Mouse (Mus musculus) liver, embryonic 16.5 days (tissue): ENCODE data around the gene Hoxc12. TPM values are rescaled to one million over a fixed set of nuclear protein-coding genes. Genes with fewer than 3 reads are reported as not detected.

Experiments used
- ATAC-seq: fragments of 200-750 bp; cut with Nextera tagmentation; 2 replicates; pipeline ENCODE4 v1.8.0; 2017; ENCODE audit warnings: low read depth, mild to moderate bottlenecking, moderate number of reproducible peaks, moderate library complexity
- H3K27ac ChIP-seq: fragments of 300-500 bp; sonication (generic); 2 replicates; pipeline ENCODE4 v1.5.1; 2014; ENCODE audit warnings: mild to moderate bottlenecking, low read length
- H3K27me3 ChIP-seq: fragments of 300-500 bp; sonication (generic); 2 replicates; pipeline ENCODE4 v1.6.1; 2014; ENCODE audit warnings: low read depth, low read length, mixed read lengths; ENCODE audit not compliant: control insufficient read depth, insufficient read depth
- H3K36me3 ChIP-seq: fragments of 300-500 bp; sonication (generic); 2 replicates; pipeline ENCODE4 v1.6.1; 2014; ENCODE audit warnings: mild to moderate bottlenecking; ENCODE audit not compliant: control insufficient read depth, insufficient read depth
- H3K4me1 ChIP-seq: fragments of 300-500 bp; sonication (generic); 2 replicates; pipeline ENCODE4 v1.6.1; 2014; ENCODE audit warnings: low read depth, low read length, mixed read lengths; ENCODE audit not compliant: control insufficient read depth
- H3K4me2 ChIP-seq: fragments of 300-500 bp; sonication (generic); 2 replicates; pipeline ENCODE4 v1.6.1; 2014; ENCODE audit warnings: low read depth, low read length, mixed read lengths
- H3K4me3 ChIP-seq: fragments of 300-500 bp; sonication (generic); 2 replicates; pipeline ENCODE4 v1.5.1; 2014; ENCODE audit warnings: low read depth, mild to moderate bottlenecking, low read length
- H3K9ac ChIP-seq: fragments of 300-500 bp; sonication (generic); 2 replicates; pipeline ENCODE4 v1.6.1; 2014; ENCODE audit warnings: low read depth, low read length
- H3K9me3 ChIP-seq: fragments of 300-500 bp; sonication (generic); replicated peaks from 2 replicates; pipeline ENCODE4 v1.6.1; 2016; ENCODE audit warnings: low read length; ENCODE audit not compliant: control insufficient read depth
- WGBS: fragments of 180-500 bp; shearing (Covaris S2); extraction: QIAGEN DNeasy Blood & Tissue Kit; methylation state at CpG from one replicate; pipeline ENCODE4 v1.1.7; 2014; ENCODE audit not compliant: insufficient replicate concordance; 5-methylcytosine and 5-hydroxymethylcytosine counted together
- polyA plus RNA-seq: library from polyadenylated mRNA; unstranded; fragments of >200 nt; fragmentation: Nextera tagmentation; extraction: Ambion mirVana; gene quantifications from 2 replicates; pipeline ENCODE4 v1.2.1, GENCODE M21; 2015

The Hoxc12 gene
- polyA plus RNA-seq, 1 experiment from 2014 or later: not detected

DNA sequence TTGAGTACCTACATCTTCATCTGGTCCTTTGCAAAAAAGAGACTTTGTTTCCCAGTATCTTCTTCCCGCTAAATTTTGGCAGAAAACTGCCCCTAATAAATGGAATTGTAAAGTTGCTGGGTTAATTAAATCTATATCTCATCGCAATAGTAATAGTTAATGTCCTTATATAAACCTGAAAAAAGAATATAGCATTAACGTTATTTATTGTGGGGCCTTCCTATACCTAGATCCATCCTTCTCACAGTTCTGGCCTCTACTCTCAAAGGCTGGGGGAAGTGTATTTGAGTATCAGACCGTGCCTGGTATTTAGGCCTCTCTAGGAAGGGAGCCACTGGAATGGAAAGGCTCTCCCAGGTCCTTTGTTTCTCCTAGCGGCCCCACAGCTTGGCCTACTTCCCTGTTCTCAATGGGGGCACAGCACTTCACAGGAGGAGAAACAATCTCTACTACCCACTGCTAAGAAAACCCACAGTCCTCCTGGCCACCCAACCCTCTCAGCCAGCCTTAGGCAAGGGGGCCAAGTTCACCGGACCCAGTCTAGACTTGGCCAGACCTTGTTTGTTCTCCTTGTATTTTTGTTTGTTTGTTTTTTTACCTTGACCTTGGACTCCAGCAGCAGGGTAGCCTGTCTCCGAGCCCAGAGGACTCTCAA is 17.8 kb upstream of the Hoxc12 start:
- no peaks in the 10 kb centered on the region; the same call in 1 of the 2 replicates for H3K4me1 ChIP-seq
- no peak overlapping the region for H3K4me3 ChIP-seq
- WGBS: 5% methylated on average over 7 of the region's 7 CpGs
- ATAC-seq: no peak
- no peaks in the 10 kb centered on the region for H3K36me3 ChIP-seq
- H3K27ac ChIP-seq: no peak overlapping the region
- H3K4me2 ChIP-seq: no peak overlapping the region
- no peaks in the 10 kb centered on the region for H3K9me3 ChIP-seq
- H3K27me3 ChIP-seq: peaks cover 91% of the 10 kb centered on the region
- no peak overlapping the region for H3K9ac ChIP-seq

DNA sequence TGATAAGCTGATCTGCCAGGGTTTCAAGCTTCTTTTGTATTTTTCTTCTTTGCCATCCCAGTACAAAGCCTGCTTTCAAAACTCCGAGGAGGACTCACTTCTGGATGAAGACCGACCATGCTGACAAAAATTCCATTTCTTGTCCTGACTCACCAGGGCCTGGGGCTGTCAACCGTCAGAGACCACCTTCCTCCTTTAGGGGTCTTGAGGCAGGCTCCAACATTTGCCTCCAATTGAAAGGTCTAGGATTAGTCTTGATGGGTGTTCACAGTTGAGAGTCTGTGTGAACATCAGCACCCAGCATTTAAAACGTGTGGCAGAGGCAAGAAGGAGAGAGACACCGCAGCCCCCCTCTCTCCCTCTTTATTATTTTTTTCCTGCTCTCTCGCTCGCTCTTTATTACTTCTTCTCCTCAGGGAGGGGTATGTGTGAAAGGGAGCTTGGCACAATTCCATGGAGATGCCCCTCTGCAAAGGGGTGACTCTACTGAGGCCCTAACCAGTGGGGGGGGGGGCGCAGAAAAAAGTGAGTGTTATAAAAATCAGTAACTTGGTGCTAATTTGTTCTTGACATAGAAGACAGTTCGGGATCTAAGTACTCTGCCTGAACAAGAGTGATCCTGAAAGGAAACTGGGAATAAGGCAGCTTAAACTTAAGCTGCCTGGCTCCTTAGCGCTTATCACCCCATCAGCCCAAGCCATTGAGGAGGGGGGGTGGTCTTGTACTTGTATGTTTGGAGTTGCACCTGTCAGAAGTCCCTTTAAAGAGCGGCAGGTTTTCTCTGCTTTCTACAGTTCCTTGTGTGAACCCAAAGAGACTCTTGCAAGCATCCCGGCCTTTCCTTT is 17.0 kb upstream of the Hoxc12 start:
- H3K9me3 ChIP-seq: no peaks in the 10 kb centered on the region
- H3K4me1 ChIP-seq: no peaks in the 10 kb centered on the region; the same call in 1 of the 2 replicates
- H3K27me3 ChIP-seq: peaks cover 93% of the 10 kb centered on the region
- H3K9ac ChIP-seq: no peak overlapping the region
- no peak overlapping the region for H3K4me3 ChIP-seq
- H3K27ac ChIP-seq: no peak overlapping the region
- WGBS: 4% methylated on average over 12 of the region's 12 CpGs
- ATAC-seq: no peak
- no peak overlapping the region for H3K4me2 ChIP-seq
- no peaks in the 10 kb centered on the region for H3K36me3 ChIP-seq

DNA sequence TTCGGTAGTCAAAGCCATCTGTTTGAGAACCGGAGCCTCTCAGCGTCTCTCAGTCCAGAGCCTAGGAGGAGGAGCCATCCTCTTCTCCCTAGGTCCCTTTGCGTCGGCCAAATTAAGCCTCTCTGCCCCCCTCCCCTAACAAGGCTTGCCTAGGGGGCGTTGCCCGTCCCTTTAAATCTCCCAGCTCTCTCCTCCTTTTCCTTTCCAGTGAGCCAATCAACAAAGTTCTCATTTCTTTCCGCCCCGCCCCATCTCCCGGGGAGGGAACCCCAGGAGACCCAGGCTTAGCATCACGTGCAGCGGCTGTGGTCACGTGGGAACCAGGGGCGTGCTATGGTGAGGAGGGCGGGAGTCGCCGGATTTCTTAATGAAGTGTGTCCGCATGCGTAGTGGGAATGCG is 15.9 kb upstream of the Hoxc12 start:
- WGBS: 2% methylated on average over 19 of the region's 20 CpGs
- no peak overlapping the region for H3K4me3 ChIP-seq
- no peak overlapping the region for H3K9ac ChIP-seq
- no peaks in the 10 kb centered on the region for H3K9me3 ChIP-seq
- no peak overlapping the region for H3K27ac ChIP-seq
- no peaks in the 10 kb centered on the region; the same call in 1 of the 2 replicates for H3K4me1 ChIP-seq
- no peaks in the 10 kb centered on the region for H3K36me3 ChIP-seq
- no peak overlapping the region for H3K4me2 ChIP-seq
- no peak for ATAC-seq
- H3K27me3 ChIP-seq: peaks cover 92% of the 10 kb centered on the region

DNA sequence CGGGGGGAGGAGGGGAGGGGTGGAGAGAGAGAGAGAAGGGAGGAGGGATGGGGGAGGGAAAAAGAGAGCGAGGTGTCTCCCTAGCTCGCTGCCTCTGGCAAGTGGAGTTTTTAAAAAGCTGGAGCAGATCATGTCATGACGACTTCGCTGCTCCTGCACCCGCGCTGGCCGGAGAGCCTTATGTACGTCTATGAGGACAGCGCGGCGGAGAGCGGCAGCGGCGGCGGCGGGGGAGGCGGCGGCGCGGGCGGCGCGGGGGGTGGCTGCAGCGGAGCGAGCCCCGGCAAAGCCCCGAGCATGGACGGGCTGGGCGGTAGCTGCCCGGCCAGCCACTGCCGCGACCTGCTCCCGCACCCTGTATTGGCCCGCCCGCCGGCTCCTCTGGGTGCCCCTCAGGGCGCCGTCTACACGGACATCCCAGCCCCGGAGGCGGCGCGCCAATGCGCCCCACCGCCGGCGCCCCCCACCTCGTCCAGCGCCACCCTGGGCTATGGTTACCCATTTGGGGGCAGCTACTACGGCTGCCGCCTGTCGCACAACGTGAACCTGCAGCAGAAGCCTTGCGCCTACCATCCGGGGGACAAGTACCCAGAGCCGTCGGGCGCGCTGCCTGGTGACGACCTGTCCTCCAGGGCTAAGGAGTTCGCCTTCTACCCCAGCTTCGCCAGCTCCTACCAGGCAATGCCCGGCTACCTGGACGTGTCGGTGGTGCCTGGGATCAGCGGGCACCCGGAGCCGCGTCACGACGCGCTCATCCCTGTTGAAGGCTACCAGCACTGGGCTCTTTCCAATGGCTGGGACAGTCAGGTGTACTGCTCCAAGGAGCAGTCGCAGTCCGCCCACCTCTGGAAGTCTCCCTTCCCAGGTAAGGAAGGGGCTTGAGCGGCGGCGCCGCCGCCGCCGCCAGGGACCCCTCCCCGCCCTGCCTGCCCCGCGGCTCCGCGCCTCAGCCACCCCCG is 15.2 kb upstream of the Hoxc12 start, which contains the start of gene Hoxc13:
Gene Hoxc13 (plus strand): TSS at position 51 of the 959 bp plus-strand sequence.
- H3K9ac ChIP-seq: no peak within 1 kb of the TSS
- no peaks in the 10 kb centered on the region; the same call in 1 of the 2 replicates for H3K4me1 ChIP-seq
- H3K27ac ChIP-seq: no peak within 1 kb of the TSS
- H3K4me3 ChIP-seq: no peak within 1 kb of the TSS
- ATAC-seq: no peak
- no peak within 1 kb of the TSS for H3K4me2 ChIP-seq
- H3K36me3 ChIP-seq: no peaks in the 10 kb centered on the region
- H3K9me3 ChIP-seq: no peaks in the 10 kb centered on the region
- peaks cover 92% of the 10 kb centered on the region for H3K27me3 ChIP-seq
- 3% methylated on average over 69 of the region's 88 CpGs for WGBS

DNA sequence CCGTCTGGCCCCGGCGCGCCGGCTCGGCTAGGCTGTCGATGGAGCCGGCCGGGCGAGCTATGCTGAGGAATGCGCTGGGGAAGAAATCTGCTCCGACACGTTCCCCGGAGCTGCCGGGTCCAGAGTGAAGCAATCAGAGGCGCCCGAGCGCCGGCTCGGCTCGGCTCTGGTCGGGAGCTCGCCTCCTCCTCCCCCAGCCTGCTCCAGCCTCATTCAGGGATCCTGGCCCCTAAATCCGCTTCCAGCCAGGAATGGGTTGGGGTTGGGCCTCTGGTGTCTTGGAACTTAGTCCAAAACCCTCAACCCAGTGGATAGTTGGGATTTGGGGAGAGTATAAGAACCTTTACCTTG is 14.6 kb upstream of the Hoxc12 start:
- H3K9me3 ChIP-seq: no peaks in the 10 kb centered on the region
- H3K9ac ChIP-seq: no peak overlapping the region
- peaks cover 92% of the 10 kb centered on the region for H3K27me3 ChIP-seq
- ATAC-seq: no peak
- no peaks in the 10 kb centered on the region; the same call in 1 of the 2 replicates for H3K4me1 ChIP-seq
- no peaks in the 10 kb centered on the region for H3K36me3 ChIP-seq
- H3K4me3 ChIP-seq: no peak overlapping the region
- no peak overlapping the region for H3K4me2 ChIP-seq
- H3K27ac ChIP-seq: no peak overlapping the region
- under 1% methylated on average over 24 of the region's 24 CpGs for WGBS

DNA sequence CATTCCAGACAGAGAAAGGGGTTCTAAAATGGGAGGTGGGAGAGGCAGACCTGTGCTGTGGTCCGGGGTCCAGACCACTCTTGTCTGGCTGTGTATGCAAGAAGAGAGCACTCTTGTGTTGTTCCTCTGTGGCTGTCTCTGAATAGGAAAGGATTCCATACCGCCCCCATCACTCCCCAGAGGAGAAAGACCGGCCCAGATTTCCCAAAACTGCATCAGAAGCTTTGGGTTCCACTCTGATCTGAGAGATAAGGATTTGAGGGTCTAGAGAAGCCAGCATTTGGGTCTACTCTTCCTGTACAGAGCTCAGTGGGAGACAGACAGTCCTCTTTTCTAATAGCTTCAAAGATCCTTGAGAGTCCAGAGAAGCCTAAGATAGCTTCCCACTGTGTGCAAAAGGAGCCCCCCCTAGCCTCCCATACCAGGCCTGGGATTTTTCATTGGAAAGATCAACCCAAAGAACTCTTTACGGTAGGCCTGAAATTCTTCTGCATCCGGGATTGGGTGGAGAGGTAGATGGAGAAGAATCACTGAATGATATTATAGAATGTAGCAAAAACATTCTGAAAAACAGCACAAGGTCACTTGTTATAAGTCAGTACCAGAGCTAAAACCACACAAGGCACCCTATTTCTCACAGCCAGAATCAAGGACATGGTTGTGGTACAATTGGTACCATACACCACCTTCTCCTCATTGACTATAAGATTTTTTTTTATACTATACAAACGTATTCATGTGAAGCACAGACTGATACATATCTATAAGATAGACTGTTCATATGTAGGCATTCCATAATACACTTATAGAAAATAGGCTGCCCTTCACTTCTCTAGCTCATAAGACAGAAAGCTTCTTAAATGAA is 13.7 kb upstream of the Hoxc12 start:
- Histone ChIP-seq H3K4me1 (no peaks in the 10 kb centered on the region; the same call in 1 of the 2 replicates), H3K4me3 (no peak overlapping the region), H3K27me3 (peaks cover 91% of the 10 kb centered on the region), H3K27ac (no peak overlapping the region), H3K9ac (no peak overlapping the region), H3K36me3 (no peaks in the 10 kb centered on the region), H3K4me2 (no peak overlapping the region), H3K9me3 (no peaks in the 10 kb centered on the region)
- no peak for ATAC-seq
- WGBS: 6% methylated on average over 6 of the region's 6 CpGs

DNA sequence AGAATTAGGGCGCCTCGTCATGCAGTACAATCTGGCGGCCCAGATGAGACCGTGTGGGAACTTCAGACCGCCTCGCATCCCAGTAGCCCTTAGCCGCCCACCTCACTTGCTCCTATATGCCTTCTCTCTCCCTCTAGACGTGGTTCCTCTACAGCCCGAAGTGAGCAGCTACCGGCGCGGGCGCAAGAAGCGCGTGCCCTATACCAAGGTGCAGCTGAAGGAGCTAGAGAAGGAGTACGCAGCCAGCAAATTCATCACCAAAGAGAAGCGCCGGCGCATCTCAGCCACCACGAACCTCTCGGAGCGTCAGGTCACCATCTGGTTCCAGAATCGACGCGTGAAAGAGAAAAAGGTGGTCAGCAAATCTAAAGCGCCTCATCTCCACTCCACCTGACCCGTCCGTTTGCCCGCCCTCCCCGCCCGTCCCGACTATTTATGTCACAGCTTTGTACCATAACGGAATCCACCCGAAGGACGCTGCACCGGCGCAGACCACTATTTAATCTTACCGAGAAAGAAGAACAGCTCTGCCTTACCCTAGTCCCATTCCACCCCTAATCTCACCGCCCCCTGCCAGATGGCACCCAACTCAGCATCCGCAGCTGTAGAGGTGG is 9.4 kb upstream of the Hoxc12 start:
- H3K27ac ChIP-seq: no peak overlapping the region
- 1% methylated on average over 38 of the region's 40 CpGs for WGBS
- H3K27me3 ChIP-seq: peaks cover 92% of the 10 kb centered on the region
- H3K4me2 ChIP-seq: no peak overlapping the region
- no peak for ATAC-seq
- no peaks in the 10 kb centered on the region for H3K4me1 ChIP-seq
- H3K4me3 ChIP-seq: no peak overlapping the region
- H3K9me3 ChIP-seq: no peaks in the 10 kb centered on the region
- H3K9ac ChIP-seq: no peak overlapping the region
- no peaks in the 10 kb centered on the region for H3K36me3 ChIP-seq
